Mouse (Mus musculus): ENCODE results near the gene Gm2001. TPM values are rescaled to one million over a fixed set of nuclear protein-coding genes. Genes with fewer than 3 reads are reported as not detected.
"Not testable (repeated sequence)": the region's sequence is repeated elsewhere in the genome, so short reads cannot be mapped to it uniquely, and the experiment has no call there.

Gene Gm2001
- not detected in 2 replicates for total RNA-seq (2014; rRNA removed)
- not detected in 2 replicates for polyA plus RNA-seq (2015; fragmentation: Nextera tagmentation; extraction: Ambion mirVana)

DNA sequence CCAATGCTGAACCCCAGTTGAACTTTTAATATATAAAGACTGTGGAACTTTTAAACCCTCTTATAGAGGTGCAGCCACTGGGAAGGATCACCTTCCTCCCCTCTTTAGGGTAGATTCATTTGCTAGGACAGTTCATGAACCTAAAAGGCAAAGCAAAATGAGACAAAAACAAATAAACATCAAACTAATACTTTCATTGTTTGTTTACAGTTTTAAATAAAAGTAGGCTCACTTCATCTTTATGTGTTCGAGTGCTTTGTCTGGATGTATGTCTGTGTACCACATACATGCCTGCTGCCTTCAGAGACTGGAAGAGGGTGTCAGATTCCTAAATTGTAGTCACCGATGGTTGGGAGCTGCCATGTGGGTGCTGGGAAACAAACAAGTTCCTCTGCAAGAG, at the start of gene Gm2001:
TSS of gene Gm2001 (minus strand) at position 101 of the 400 bp plus-strand sequence.
- H3K4me3 ChIP-seq (ENCODE audit: low read length); H3K9ac ChIP-seq (replicated peaks; ENCODE audit: low read length); H3K9me3 ChIP-seq (ENCODE audit: low read length); H3K4me1 ChIP-seq (ENCODE audit: insufficient read depth, low read length); ATAC-seq; H3K27ac ChIP-seq; DNase-seq (ENCODE audit: low spot score); H3K27me3 ChIP-seq (ENCODE audit: insufficient read depth, low read length); H3K36me3 ChIP-seq (ENCODE audit: insufficient read depth, low read length); H3K4me2 ChIP-seq (ENCODE audit: low read depth, low read length): not testable (repeated sequence)
- WGBS = 73% methylated on average over 1 of the region's 2 CpGs

DNA sequence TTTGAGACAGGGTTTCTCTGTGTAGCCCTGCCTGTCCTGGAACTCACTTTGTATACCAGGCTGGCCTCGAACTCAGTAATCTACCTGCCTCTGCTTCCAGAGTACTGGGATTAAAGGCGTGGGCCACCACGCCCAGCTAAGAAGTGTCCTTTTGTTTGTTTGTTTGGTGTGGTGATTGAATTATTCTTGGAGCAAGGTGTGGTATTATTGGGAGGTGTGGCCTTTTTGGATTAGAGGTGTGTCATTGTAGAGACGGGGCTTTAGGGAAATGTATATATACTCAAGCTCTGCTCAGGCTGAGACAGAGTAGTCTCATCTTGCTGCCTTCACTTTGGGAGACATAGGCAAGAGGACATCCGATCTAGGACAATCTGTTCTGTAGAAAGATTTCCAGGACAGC, 31.6 kb upstream of the Gm2001 start, which contains the start of gene Gm2016:
TSS of gene Gm2016 (plus strand) at position 301 of the 400 bp plus-strand sequence.
- not testable (repeated sequence) for H3K4me2 ChIP-seq (ENCODE audit: low read depth, low read length); DNase-seq (ENCODE audit: low spot score); H3K9ac ChIP-seq (replicated peaks; ENCODE audit: low read length); H3K4me3 ChIP-seq (ENCODE audit: low read length); H3K27ac ChIP-seq; H3K27me3 ChIP-seq (ENCODE audit: insufficient read depth, low read length); H3K9me3 ChIP-seq (ENCODE audit: low read length); H3K4me1 ChIP-seq (ENCODE audit: insufficient read depth, low read length); H3K36me3 ChIP-seq (ENCODE audit: insufficient read depth, low read length); ATAC-seq
- 86% methylated on average over 5 of the region's 5 CpGs for WGBS

DNA sequence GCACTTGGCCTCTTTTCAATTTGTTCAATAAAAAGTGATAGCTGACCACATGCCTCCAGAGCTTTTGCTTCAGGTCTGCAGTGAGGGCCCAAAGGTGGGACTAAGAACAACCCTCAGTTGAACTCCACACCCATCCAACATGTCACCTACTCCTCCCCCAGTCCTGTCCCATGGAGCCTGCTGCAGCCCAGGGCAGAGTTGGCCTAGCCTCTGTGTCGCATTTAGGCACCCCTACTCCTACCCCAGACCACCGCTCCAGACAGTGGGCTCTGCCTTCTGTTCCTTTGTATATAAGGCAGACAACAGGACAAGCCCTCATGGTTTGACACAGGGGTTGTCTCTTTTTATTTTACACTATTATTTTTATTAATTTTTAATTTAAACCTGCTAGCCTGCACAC, 21.9 kb upstream of the Gm2001 start:
- ATAC-seq = 0 out of 2 replicates have a peak, but pooled peaks have one; percentile 35

DNA sequence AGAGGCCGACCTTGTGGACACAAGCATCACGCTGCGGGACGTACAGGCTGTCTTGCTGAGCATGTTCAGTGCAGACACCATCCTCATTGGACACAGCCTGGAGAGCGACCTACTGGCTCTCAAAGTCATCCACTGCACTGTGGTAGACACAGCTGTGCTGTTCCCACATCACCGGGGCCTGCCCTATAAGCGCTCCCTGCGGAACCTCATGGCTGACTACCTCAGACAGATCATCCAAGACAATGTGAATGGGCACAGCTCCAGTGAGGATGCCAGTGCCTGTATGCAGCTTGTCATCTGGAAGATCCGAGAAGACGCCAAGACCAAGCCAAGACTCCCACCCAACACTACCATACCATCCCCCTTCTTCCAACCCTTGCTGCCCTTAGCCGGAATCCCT, 21.5 kb upstream of the Gm2001 start:
- H3K27me3 ChIP-seq (ENCODE audit: insufficient read depth, low read length); H3K4me3 ChIP-seq (ENCODE audit: low read length); ATAC-seq; H3K9me3 ChIP-seq (ENCODE audit: low read length); H3K4me2 ChIP-seq (ENCODE audit: low read depth, low read length); H3K36me3 ChIP-seq (ENCODE audit: insufficient read depth, low read length); H3K27ac ChIP-seq; H3K4me1 ChIP-seq (ENCODE audit: insufficient read depth, low read length); H3K9ac ChIP-seq (replicated peaks; ENCODE audit: low read length); DNase-seq (ENCODE audit: low spot score): not testable (repeated sequence)
- 96% methylated on average over 10 of the region's 11 CpGs for WGBS

More for the DNA sequence above, 21.9 kb upstream of the Gm2001 start:
- H3K27ac ChIP-seq; H3K27me3 ChIP-seq (ENCODE audit: insufficient read depth, low read length); H3K4me3 ChIP-seq (ENCODE audit: low read length); H3K4me2 ChIP-seq (ENCODE audit: low read depth, low read length); H3K36me3 ChIP-seq (ENCODE audit: insufficient read depth, low read length); H3K9ac ChIP-seq (replicated peaks; ENCODE audit: low read length); DNase-seq (ENCODE audit: low spot score); H3K9me3 ChIP-seq (ENCODE audit: low read length); H3K4me1 ChIP-seq (ENCODE audit: insufficient read depth, low read length): not testable (repeated sequence)
- 83% methylated on average over 2 of the region's 2 CpGs for WGBS

DNA sequence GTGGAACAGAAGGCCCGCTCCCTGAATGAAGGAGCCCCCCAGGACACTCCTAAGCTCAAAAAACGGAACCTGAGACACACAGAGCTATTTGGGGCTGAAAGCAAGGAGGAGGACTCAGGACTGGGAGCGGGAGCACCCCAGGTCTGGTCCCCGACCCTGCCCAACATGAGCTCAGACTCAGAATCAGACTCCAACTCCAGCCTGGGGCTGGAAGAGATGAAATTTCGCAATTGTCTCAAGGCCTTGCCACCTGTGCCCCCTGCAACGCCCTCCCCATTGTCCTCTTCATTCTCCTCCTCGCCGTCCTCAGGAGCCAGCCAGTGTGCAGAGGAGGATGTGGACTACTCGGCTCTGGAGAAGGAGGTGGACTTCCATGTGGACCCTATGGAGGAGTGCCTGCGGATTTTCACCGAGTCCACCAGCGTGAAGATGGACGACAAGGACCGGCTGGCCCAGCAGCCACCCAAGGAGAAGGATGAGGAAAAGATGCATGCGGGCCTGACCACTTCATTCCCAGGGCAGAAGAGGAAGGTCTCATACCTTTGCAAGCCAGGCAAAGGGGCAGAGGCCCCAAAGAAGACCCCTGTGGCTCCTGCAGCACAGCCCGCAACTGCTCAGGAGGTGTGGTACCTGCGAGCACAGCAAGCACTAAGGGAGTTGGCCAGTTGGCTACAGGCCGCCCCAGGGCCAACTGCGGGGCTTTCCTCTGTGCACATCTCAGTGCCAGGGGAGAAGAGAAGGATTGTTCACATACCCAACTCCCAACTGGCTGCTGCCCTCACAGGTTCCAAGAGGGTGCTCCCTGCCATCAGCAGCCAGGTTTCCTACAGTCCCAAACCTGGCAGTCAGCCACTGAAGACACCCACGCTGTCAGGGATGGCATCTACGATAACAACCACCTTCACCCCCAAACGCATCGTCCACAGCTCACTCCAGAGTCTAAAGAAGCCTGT, 19.9 kb upstream of the Gm2001 start:
- H3K4me1 ChIP-seq (ENCODE audit: insufficient read depth, low read length); H3K36me3 ChIP-seq (ENCODE audit: insufficient read depth, low read length); H3K27me3 ChIP-seq (ENCODE audit: insufficient read depth, low read length); H3K9ac ChIP-seq (replicated peaks; ENCODE audit: low read length); H3K27ac ChIP-seq; H3K4me3 ChIP-seq (ENCODE audit: low read length); H3K4me2 ChIP-seq (ENCODE audit: low read depth, low read length); DNase-seq (ENCODE audit: low spot score); H3K9me3 ChIP-seq (ENCODE audit: low read length): not testable (repeated sequence)
- ATAC-seq = peak; percentile 16; the same call in 1 of the 2 replicates
- 85% methylated on average over 23 of the region's 23 CpGs for WGBS

DNA sequence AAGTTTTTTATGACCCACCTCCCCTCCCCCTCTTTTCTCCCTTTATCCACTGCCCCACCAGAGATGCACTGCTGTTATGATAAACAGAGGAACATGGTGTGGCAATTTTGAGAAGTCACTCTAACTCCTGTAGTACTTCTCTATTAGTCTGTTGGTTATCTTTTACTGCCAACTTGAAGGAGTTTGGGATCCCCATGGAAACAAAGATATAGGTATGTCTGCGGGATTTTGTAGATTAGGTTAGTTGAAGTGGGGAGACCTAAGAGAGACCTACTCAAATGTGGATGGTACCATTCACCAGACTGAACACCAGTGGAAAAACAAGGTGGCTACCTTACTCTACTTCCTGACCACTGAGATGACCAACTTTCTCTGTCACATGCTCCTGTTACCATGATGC, 13.9 kb upstream of the Gm2001 start:
- WGBS = 88% methylated on average over 1 of the region's 1 CpGs
- H3K9me3 ChIP-seq (ENCODE audit: low read length); H3K27me3 ChIP-seq (ENCODE audit: insufficient read depth, low read length); H3K36me3 ChIP-seq (ENCODE audit: insufficient read depth, low read length); ATAC-seq; H3K4me3 ChIP-seq (ENCODE audit: low read length); H3K4me1 ChIP-seq (ENCODE audit: insufficient read depth, low read length); H3K4me2 ChIP-seq (ENCODE audit: low read depth, low read length); H3K27ac ChIP-seq; DNase-seq (ENCODE audit: low spot score); H3K9ac ChIP-seq (replicated peaks; ENCODE audit: low read length): not testable (repeated sequence)

DNA sequence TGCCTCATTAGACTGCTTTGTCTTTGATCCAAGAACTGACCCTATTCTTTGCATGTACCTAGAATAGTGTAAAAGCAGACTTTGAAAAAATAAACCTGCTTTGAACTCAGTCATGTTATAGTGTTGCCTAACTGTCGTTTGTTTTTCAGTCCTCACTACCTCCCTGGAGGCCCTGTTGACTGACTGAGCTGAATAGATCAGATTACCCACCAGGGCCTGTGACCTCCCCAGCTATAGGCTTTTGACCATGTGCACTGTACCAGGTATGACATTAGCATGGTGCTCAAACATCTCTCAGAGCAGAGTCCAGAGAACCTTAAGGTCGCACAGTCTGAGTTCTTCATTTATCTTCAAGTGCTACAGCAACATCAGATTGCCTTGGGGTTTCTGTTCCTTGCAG, 8.5 kb upstream of the Gm2001 start:
- not testable (repeated sequence) for ATAC-seq; H3K36me3 ChIP-seq (ENCODE audit: insufficient read depth, low read length); H3K9me3 ChIP-seq (ENCODE audit: low read length); H3K4me2 ChIP-seq (ENCODE audit: low read depth, low read length); H3K4me1 ChIP-seq (ENCODE audit: insufficient read depth, low read length); H3K27ac ChIP-seq; H3K27me3 ChIP-seq (ENCODE audit: insufficient read depth, low read length); H3K9ac ChIP-seq (replicated peaks; ENCODE audit: low read length); H3K4me3 ChIP-seq (ENCODE audit: low read length); DNase-seq (ENCODE audit: low spot score)
- WGBS = no CpG with 5 or more reads among the region's 2 CpGs

DNA sequence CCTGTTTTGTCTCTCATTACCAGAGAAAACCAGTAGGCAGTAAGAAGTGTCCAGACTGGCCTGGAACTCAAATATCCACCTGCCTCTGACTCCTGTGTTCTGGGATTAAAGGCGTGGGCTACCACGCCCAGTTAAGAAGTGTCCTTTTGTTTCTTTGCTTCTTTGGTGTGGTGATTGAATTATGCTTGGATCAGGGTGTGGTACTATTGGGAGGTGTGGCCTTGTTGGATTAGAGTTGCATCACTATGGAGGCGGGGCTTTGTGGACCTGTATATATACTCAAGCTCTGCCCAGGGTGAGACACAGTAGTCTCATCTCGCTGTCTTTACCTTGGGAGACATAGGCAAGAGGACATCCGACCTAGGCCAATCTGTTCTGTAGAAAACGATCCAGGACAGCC, 25.9 kb downstream of the Gm2001 start, which contains the start of gene BB287469:
TSS of gene BB287469 (plus strand) at position 301 of the 400 bp plus-strand sequence.
- H3K9me3 ChIP-seq (ENCODE audit: low read length); H3K4me2 ChIP-seq (ENCODE audit: low read depth, low read length); H3K27ac ChIP-seq; ATAC-seq; H3K4me1 ChIP-seq (ENCODE audit: insufficient read depth, low read length); H3K36me3 ChIP-seq (ENCODE audit: insufficient read depth, low read length); H3K9ac ChIP-seq (replicated peaks; ENCODE audit: low read length); H3K27me3 ChIP-seq (ENCODE audit: insufficient read depth, low read length); H3K4me3 ChIP-seq (ENCODE audit: low read length); DNase-seq (ENCODE audit: low spot score): not testable (repeated sequence)
- WGBS = 94% methylated on average over 5 of the region's 6 CpGs

DNA sequence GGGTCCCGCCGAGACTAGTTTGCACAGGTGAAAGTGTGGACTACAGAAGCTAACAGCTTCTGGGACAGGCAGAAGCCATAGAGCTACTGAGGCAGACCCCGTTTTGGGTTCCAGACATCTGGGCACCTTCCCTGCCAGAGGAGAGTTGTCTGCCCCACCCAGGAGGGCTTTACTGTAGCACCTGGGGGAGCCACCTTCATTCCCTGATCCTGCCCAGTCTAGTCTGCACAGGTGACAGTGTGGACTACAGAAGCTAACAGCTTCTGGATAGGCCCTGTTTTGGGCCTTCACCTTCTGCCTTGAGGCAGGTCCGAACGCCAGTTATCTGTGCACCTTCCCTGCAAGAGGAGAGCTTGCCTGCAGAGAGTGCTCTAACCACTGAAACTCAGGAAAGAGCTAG, 44.2 kb downstream of the Gm2001 start:
- not testable (repeated sequence) for H3K27ac ChIP-seq; H3K9ac ChIP-seq (replicated peaks; ENCODE audit: low read length); H3K4me3 ChIP-seq (ENCODE audit: low read length); DNase-seq (ENCODE audit: low spot score); H3K36me3 ChIP-seq (ENCODE audit: insufficient read depth, low read length); ATAC-seq; H3K9me3 ChIP-seq (ENCODE audit: low read length); H3K27me3 ChIP-seq (ENCODE audit: insufficient read depth, low read length); H3K4me1 ChIP-seq (ENCODE audit: insufficient read depth, low read length); H3K4me2 ChIP-seq (ENCODE audit: low read depth, low read length)
- WGBS = 92% methylated on average over 5 of the region's 5 CpGs

DNA sequence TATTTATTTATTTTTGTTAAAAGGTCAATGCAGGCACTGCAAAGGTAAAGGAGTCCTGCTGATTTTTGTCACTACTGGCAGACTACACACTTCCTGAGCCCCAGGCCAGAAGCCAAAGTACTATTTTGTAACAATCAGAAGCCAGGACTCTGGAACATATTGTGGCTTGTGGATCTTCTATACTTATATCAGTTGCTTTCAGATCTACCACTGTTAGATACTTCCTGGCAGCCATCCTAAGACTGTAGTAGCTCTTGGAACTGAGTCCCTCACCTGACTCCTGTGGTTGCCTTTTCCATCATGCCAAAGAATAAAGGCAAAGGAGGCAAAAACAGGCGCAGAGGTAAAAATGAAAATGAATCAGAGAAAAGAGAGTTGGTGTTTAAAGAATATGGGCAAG, 46.9 kb downstream of the Gm2001 start, which contains the start of gene Gm21936:
TSS of gene Gm21936 (plus strand) at position 301 of the 400 bp plus-strand sequence.
- WGBS = 80% methylated on average over 1 of the region's 1 CpGs
- H3K27me3 ChIP-seq (ENCODE audit: insufficient read depth, low read length); ATAC-seq; H3K9ac ChIP-seq (replicated peaks; ENCODE audit: low read length); H3K4me3 ChIP-seq (ENCODE audit: low read length); H3K4me1 ChIP-seq (ENCODE audit: insufficient read depth, low read length); H3K4me2 ChIP-seq (ENCODE audit: low read depth, low read length); H3K9me3 ChIP-seq (ENCODE audit: low read length); H3K27ac ChIP-seq; H3K36me3 ChIP-seq (ENCODE audit: insufficient read depth, low read length); DNase-seq (ENCODE audit: low spot score): not testable (repeated sequence)
